Mouse (Mus musculus) megakaryocyte, embryonic 14.5 days (primary cell): Measurements from ENCODE around the gene Rps27. TPM values are rescaled to one million over a fixed set of nuclear protein-coding genes. Genes with fewer than 3 reads are reported as not detected.

ENCODE experiments used
- H3K27me3 ChIP-seq: replicated peaks from 2 replicates; pipeline ENCODE3; 2012; ENCODE audit warnings: inconsistent platforms
- H3K36me3 ChIP-seq: replicated peaks from 2 replicates; pipeline ENCODE3; 2012; ENCODE audit warnings: low read length, inconsistent platforms, mixed read lengths
- H3K4me1 ChIP-seq: 2 replicates; pipeline ENCODE4 v1.6.1; 2012; ENCODE audit warnings: inconsistent platforms
- H3K4me3 ChIP-seq: replicated peaks from 2 replicates; pipeline ENCODE3; 2012; ENCODE audit warnings: moderate library complexity, mild to moderate bottlenecking, inconsistent platforms
- H3K9me3 ChIP-seq: 2 replicates; pipeline ENCODE4 v1.6.1; 2012; ENCODE audit warnings: inconsistent platforms
- FLI1 ChIP-seq: IDR thresholded peaks from 2 replicates; pipeline ENCODE4 v1.6.1; 2012; ENCODE audit warnings: low read length, inconsistent platforms, mixed read lengths
- GATA1 ChIP-seq: IDR thresholded peaks from 3 replicates; pipeline ENCODE4 v1.6.1; 2012; ENCODE audit warnings: mixed read lengths, low read length, inconsistent platforms, borderline replicate concordance
- polyA plus RNA-seq: library from polyadenylated mRNA; stranded (reverse); fragments of >175 nt; gene quantifications from 2 replicates; pipeline ENCODE4 v1.2.3, GENCODE M21; 2012; ENCODE audit warnings: low replicate concordance; ENCODE audit not compliant: insufficient read depth

Gene Rps27
- polyA plus RNA-seq, 1 experiment, result 279 TPM

DNA sequence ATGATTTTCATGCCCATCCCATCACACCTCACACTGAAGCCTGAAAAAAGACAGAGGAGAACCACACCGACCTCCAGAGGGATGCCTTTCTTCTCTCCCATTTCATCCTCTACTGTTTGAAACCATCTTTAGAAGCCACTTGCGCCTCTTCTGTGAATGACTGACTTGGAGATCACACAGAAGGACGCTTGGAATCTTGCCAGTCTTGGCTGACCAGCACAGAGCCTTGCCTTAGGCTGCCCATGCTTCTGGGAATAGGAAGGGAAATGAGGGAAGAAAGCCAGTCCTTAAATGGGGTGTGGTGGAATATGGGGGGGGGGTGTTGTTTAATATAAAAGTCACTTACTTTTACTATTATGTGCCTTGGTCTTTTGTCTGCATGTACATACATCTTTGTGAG is 29.9 kb downstream of the Rps27 start:
- Histone ChIP-seq H3K4me1 (no peaks in the 10 kb centered on the region), H3K27me3 (peaks cover 13% of the 10 kb centered on the region), H3K36me3 (no peaks in the 10 kb centered on the region), H3K9me3 (no peaks in the 10 kb centered on the region), H3K4me3 (no peak overlapping the region)
- TF ChIP-seq FLI1 (no peak), GATA1 (no peak)

DNA sequence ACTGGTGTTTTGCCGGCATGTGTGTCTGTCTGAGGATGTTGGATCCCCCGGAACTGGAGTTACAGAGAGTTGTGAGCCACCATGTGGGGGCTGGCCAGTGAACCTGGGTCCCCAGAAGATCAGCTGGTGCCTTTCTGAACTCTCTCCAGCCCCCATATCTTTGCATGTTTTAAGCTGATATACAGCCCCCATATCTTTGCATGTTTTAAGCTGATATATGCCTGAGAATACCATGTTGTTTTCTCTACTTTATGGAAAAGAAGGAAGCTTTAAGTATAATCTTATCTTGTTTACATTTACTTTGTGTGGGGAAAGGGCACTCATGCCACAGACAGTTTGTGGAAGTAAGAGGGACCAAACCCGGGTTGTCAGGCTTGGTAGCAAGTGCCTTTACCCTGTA is 33.9 kb downstream of the Rps27 start:
- peaks cover 8% of the 10 kb centered on the region for H3K27me3 ChIP-seq
- H3K9me3 ChIP-seq, result peaks cover 1% of the 10 kb centered on the region; the same call in 1 of the 2 replicates
- H3K36me3 ChIP-seq, result no peaks in the 10 kb centered on the region
- TF ChIP-seq FLI1, result no peak
- TF ChIP-seq GATA1, result no peak
- no peak overlapping the region for H3K4me3 ChIP-seq
- H3K4me1 ChIP-seq, result no peaks in the 10 kb centered on the region

Other genes with a start within 250 kb of the Rps27 start
- gene Hax1, start 214.9 kb downstream of the Rps27 start, polyA plus RNA-seq, result 10.9 and 58.1 TPM in 2 replicates
- gene 4933434E20Rik, start 162.0 kb downstream of the Rps27 start, polyA plus RNA-seq, result 1.2 and 10.8 TPM in 2 replicates
- 119 and 130 TPM in 2 replicates for gene Ubap2l, start 161.0 kb downstream of the Rps27 start, polyA plus RNA-seq
- 28.7 and 263 TPM in 2 replicates for gene Tpm3, start 141.0 kb downstream of the Rps27 start, polyA plus RNA-seq
- not detected in 2 replicates for gene Nup210l, start 109.5 kb downstream of the Rps27 start, polyA plus RNA-seq
- gene Rab13, start within 50 bp of the Rps27 start, polyA plus RNA-seq, result 7.1 and 45.9 TPM in 2 replicates
- 132 and 150 TPM in 2 replicates for gene Jtb, start 17.9 kb upstream of the Rps27 start, polyA plus RNA-seq
- gene Creb3l4, start 29.9 kb upstream of the Rps27 start, polyA plus RNA-seq, result 0.07 TPM in 1 of 2 replicates, not detected in the other
- 14.4 and 22.8 TPM in 2 replicates for gene Slc39a1, start 34.5 kb upstream of the Rps27 start, polyA plus RNA-seq
- 53.7 and 79.0 TPM in 2 replicates for gene Crtc2, start 40.5 kb upstream of the Rps27 start, polyA plus RNA-seq
- gene Dennd4b, start 51.5 kb upstream of the Rps27 start, polyA plus RNA-seq, result 41.0 and 105 TPM in 2 replicates
- gene Gatad2b, start 79.5 kb upstream of the Rps27 start, polyA plus RNA-seq, result 2.8 and 3.2 TPM in 2 replicates
- 2.3 and 3.1 TPM in 2 replicates for gene Slc27a3, start 176.3 kb upstream of the Rps27 start, polyA plus RNA-seq
- gene Ints3, start 220.0 kb upstream of the Rps27 start, polyA plus RNA-seq, result 15.5 and 21.9 TPM in 2 replicates